Mouse (Mus musculus) neural tube, embryonic 13.5 days (tissue): Measurements from ENCODE around the gene Sh3bp5. TPM values are rescaled to one million over a fixed set of nuclear protein-coding genes. Genes with fewer than 3 reads are reported as not detected.
A peak's percentile ranks its signal among the peaks of the same experiment; 100 is the strongest.

Source experiments
- ATAC-seq: fragments of 200-750 bp; cut with Nextera tagmentation; 2 replicates; pipeline ENCODE4 v1.8.0; 2017; ENCODE audit warnings: low read depth, mild to moderate bottlenecking, moderate TSS enrichment, moderate library complexity
- H3K27ac ChIP-seq: fragments of 300-500 bp; sonication (generic); replicated peaks from 2 replicates; pipeline ENCODE4 v1.5.1; 2015; ENCODE audit warnings: moderate library complexity, mild to moderate bottlenecking, inconsistent platforms
- H3K27me3 ChIP-seq: fragments of 300-500 bp; sonication (generic); 2 replicates; pipeline ENCODE4 v1.6.1; 2015; ENCODE audit warnings: mild to moderate bottlenecking, inconsistent platforms
- H3K36me3 ChIP-seq: fragments of 300-500 bp; sonication (generic); 2 replicates; pipeline ENCODE4 v1.6.1; 2015; ENCODE audit warnings: mild to moderate bottlenecking, inconsistent platforms
- H3K4me1 ChIP-seq: fragments of 300-500 bp; sonication (generic); replicated peaks from 2 replicates; pipeline ENCODE4 v1.6.1; 2015; ENCODE audit warnings: inconsistent platforms
- H3K4me2 ChIP-seq: fragments of 300-500 bp; sonication (generic); 2 replicates; pipeline ENCODE4 v1.6.1; 2015; ENCODE audit warnings: inconsistent platforms, mild to moderate bottlenecking, moderate library complexity
- H3K4me3 ChIP-seq: fragments of 300-500 bp; sonication (generic); 2 replicates; pipeline ENCODE4 v1.5.1; 2015; ENCODE audit warnings: mild to moderate bottlenecking, inconsistent platforms
- H3K9ac ChIP-seq: fragments of 300-500 bp; sonication (generic); 2 replicates; pipeline ENCODE4 v1.6.1; 2015; ENCODE audit warnings: moderate library complexity, mild to moderate bottlenecking, inconsistent platforms
- H3K9me3 ChIP-seq: fragments of 300-500 bp; sonication (generic); 2 replicates; pipeline ENCODE4 v1.6.1; 2016; ENCODE audit warnings: inconsistent platforms
- WGBS: fragments of 180-500 bp; shearing (Covaris S2); methylation state at CpG from one replicate; pipeline ENCODE4 v1.1.7; 2015; 5-methylcytosine and 5-hydroxymethylcytosine counted together
- polyA plus RNA-seq: library from polyadenylated mRNA; unstranded; fragments of >200 nt; fragmentation: Nextera tagmentation; extraction: Ambion mirVana; gene quantifications from 2 replicates; pipeline ENCODE4 v1.2.1, GENCODE M21; 2015

The Sh3bp5 gene
- polyA plus RNA-seq, 1 experiment from 2014 or later, result 139 TPM

- Histone ChIP-seq H3K36me3 (peaks cover 31% of the 10 kb centered on the region), H3K9ac (no peak overlapping the region), H3K4me3 (no peak overlapping the region), H3K9me3 (0 out of 2 replicates have a peak, but pooled peaks cover 4% of the 10 kb centered on the region), H3K4me2 (no peak overlapping the region), H3K27me3 (no peaks in the 10 kb centered on the region), H3K4me1 (peaks cover 52% of the 10 kb centered on the region), H3K27ac (peak overlapping the region; percentile 62; the same call in 1 of the 2 replicates)
- WGBS, result 87% methylated on average over 5 of the region's 5 CpGs
- no peak for ATAC-seq
Measured at GRCm38 (mm10) chr14:31385406-31385805, 50.5 kb downstream of the Sh3bp5 start.

- Histone ChIP-seq H3K27ac (peak overlapping the region; percentile 62), H3K9me3 (0 out of 2 replicates have a peak, but pooled peaks cover 4% of the 10 kb centered on the region), H3K4me2 (no peak overlapping the region), H3K9ac (0 out of 2 replicates have a peak overlapping the region, but pooled peaks have one; percentile 9), H3K4me1 (peaks cover 45% of the 10 kb centered on the region), H3K27me3 (no peaks in the 10 kb centered on the region), H3K36me3 (peaks cover 34% of the 10 kb centered on the region), H3K4me3 (no peak overlapping the region)
- WGBS, result 60% methylated on average over 13 of the region's 13 CpGs
- ATAC-seq, result no peak
Measured at GRCm38 (mm10) chr14:31384366-31385323, 51.2 kb downstream of the Sh3bp5 start.

- Histone ChIP-seq H3K27ac (no peak overlapping the region), H3K4me3 (no peak overlapping the region), H3K36me3 (peaks cover 42% of the 10 kb centered on the region), H3K4me1 (peaks cover 43% of the 10 kb centered on the region), H3K9ac (no peak overlapping the region), H3K27me3 (no peaks in the 10 kb centered on the region), H3K9me3 (0 out of 2 replicates have a peak, but pooled peaks cover 4% of the 10 kb centered on the region), H3K4me2 (no peak overlapping the region)
- 74% methylated on average over 11 of the region's 11 CpGs for WGBS
- ATAC-seq, result no peak
Measured at GRCm38 (mm10) chr14:31383470-31384050, 52.3 kb downstream of the Sh3bp5 start.

- WGBS, result 84% methylated on average over 8 of the region's 8 CpGs
- ATAC-seq, result no peak
Measured at GRCm38 (mm10) chr14:31382276-31382675, 53.6 kb downstream of the Sh3bp5 start.

GRCm38 (mm10) chr14:31376331-31376730, 59.5 kb downstream of the Sh3bp5 start:
- no peaks in the 10 kb centered on the region for H3K27me3 ChIP-seq
- H3K27ac ChIP-seq, result no peak overlapping the region
- no peaks in the 10 kb centered on the region for H3K4me1 ChIP-seq
- H3K4me2 ChIP-seq, result no peak overlapping the region
- H3K9ac ChIP-seq, result no peak overlapping the region
- no peak for ATAC-seq
- H3K4me3 ChIP-seq, result no peak overlapping the region
- H3K9me3 ChIP-seq, result no peaks in the 10 kb centered on the region
- 89% methylated on average over 3 of the region's 3 CpGs for WGBS
- H3K36me3 ChIP-seq, result peaks cover 78% of the 10 kb centered on the region

More at GRCm38 (mm10) chr14:31382276-31382675, 53.6 kb downstream of the Sh3bp5 start:
- Histone ChIP-seq H3K9me3 (0 out of 2 replicates have a peak, but pooled peaks cover 4% of the 10 kb centered on the region), H3K4me1 (peaks cover 33% of the 10 kb centered on the region), H3K36me3 (peaks cover 49% of the 10 kb centered on the region), H3K9ac (no peak overlapping the region), H3K4me3 (no peak overlapping the region), H3K27me3 (no peaks in the 10 kb centered on the region), H3K27ac (no peak overlapping the region), H3K4me2 (no peak overlapping the region)

GRCm38 (mm10) chr14:31374390-31374789, 61.5 kb downstream of the Sh3bp5 start:
- H3K9me3 ChIP-seq, result no peaks in the 10 kb centered on the region
- no peak overlapping the region for H3K9ac ChIP-seq
- peaks cover 91% of the 10 kb centered on the region for H3K36me3 ChIP-seq
- H3K4me3 ChIP-seq, result no peak overlapping the region
- H3K27me3 ChIP-seq, result no peaks in the 10 kb centered on the region
- no peaks in the 10 kb centered on the region for H3K4me1 ChIP-seq
- no peak for ATAC-seq
- H3K4me2 ChIP-seq, result no peak overlapping the region
- H3K27ac ChIP-seq, result no peak overlapping the region
- 98% methylated on average over 6 of the region's 6 CpGs for WGBS

- no peaks in the 10 kb centered on the region for H3K4me1 ChIP-seq
- no peaks in the 10 kb centered on the region for H3K9me3 ChIP-seq
- no peak overlapping the region for H3K9ac ChIP-seq
- no peak overlapping the region for H3K27ac ChIP-seq
- ATAC-seq, result no peak
- no peaks in the 10 kb centered on the region for H3K27me3 ChIP-seq
- no peak overlapping the region for H3K4me3 ChIP-seq
- peaks cover 76% of the 10 kb centered on the region for H3K36me3 ChIP-seq
- 92% methylated on average over 3 of the region's 3 CpGs for WGBS
- no peak overlapping the region for H3K4me2 ChIP-seq
Measured at GRCm38 (mm10) chr14:31369377-31369776, 66.5 kb downstream of the Sh3bp5 start.

GRCm38 (mm10) chr14:31367951-31368350, 67.9 kb downstream of the Sh3bp5 start:
- no peaks in the 10 kb centered on the region for H3K4me1 ChIP-seq
- WGBS, result 95% methylated on average over 7 of the region's 7 CpGs
- H3K9ac ChIP-seq, result no peak overlapping the region
- no peak overlapping the region for H3K4me3 ChIP-seq
- no peaks in the 10 kb centered on the region for H3K9me3 ChIP-seq
- no peak overlapping the region for H3K4me2 ChIP-seq
- no peaks in the 10 kb centered on the region for H3K27me3 ChIP-seq
- no peak overlapping the region for H3K27ac ChIP-seq
- H3K36me3 ChIP-seq, result peaks cover 75% of the 10 kb centered on the region
- ATAC-seq, result no peak

- H3K27me3 ChIP-seq, result no peaks in the 10 kb centered on the region
- ATAC-seq, result no peak
- H3K36me3 ChIP-seq, result peaks cover 82% of the 10 kb centered on the region
- H3K9ac ChIP-seq, result no peak overlapping the region
- no peak overlapping the region for H3K4me2 ChIP-seq
- H3K27ac ChIP-seq, result no peak overlapping the region
- no peaks in the 10 kb centered on the region for H3K9me3 ChIP-seq
- no peaks in the 10 kb centered on the region for H3K4me1 ChIP-seq
- H3K4me3 ChIP-seq, result no peak overlapping the region
Measured at GRCm38 (mm10) chr14:31365350-31365749, 70.5 kb downstream of the Sh3bp5 start.

GRCm38 (mm10) chr14:31364589-31364988, 71.3 kb downstream of the Sh3bp5 start:
- Histone ChIP-seq H3K9ac (no peak overlapping the region), H3K9me3 (no peaks in the 10 kb centered on the region), H3K4me3 (no peak overlapping the region), H3K4me1 (no peaks in the 10 kb centered on the region), H3K36me3 (peaks cover 80% of the 10 kb centered on the region), H3K27ac (no peak overlapping the region), H3K4me2 (no peak overlapping the region), H3K27me3 (no peaks in the 10 kb centered on the region)
- ATAC-seq, result no peak
- 93% methylated on average over 4 of the region's 4 CpGs for WGBS

- Histone ChIP-seq H3K4me1 (no peaks in the 10 kb centered on the region), H3K27ac (no peak overlapping the region), H3K4me3 (no peak overlapping the region), H3K4me2 (no peak overlapping the region), H3K36me3 (peaks cover 72% of the 10 kb centered on the region), H3K27me3 (no peaks in the 10 kb centered on the region), H3K9ac (no peak overlapping the region), H3K9me3 (no peaks in the 10 kb centered on the region)
- no peak for ATAC-seq
- WGBS, result 92% methylated on average over 2 of the region's 2 CpGs
Measured at GRCm38 (mm10) chr14:31362236-31362635, 73.6 kb downstream of the Sh3bp5 start.

GRCm38 (mm10) chr14:31345367-31345766, 90.5 kb downstream of the Sh3bp5 start:
- no peak for ATAC-seq
- no peak overlapping the region for H3K4me3 ChIP-seq
- no peak overlapping the region for H3K4me2 ChIP-seq
- H3K4me1 ChIP-seq, result no peaks in the 10 kb centered on the region
- no peak overlapping the region for H3K27ac ChIP-seq
- no peaks in the 10 kb centered on the region for H3K9me3 ChIP-seq
- 93% methylated on average over 1 of the region's 1 CpGs for WGBS
- peaks cover 47% of the 10 kb centered on the region for H3K36me3 ChIP-seq
- H3K9ac ChIP-seq, result no peak overlapping the region
- H3K27me3 ChIP-seq, result no peaks in the 10 kb centered on the region
